Mouse (Mus musculus): ENCODE measurements around the gene Trim3. TPM values are rescaled to one million over a fixed set of nuclear protein-coding genes. Genes with fewer than 3 reads are reported as not detected.

Gene Trim3
- total and polyA plus RNA-seq, 2 experiments from 2014 or later, result 18.1 to 56.5 TPM

GRCm38 (mm10) chr7:105619701-105620100 lies 13.7 kb downstream of the Trim3 start:
- H3K4me3 ChIP-seq (ENCODE audit: low read depth, low read length), result no peak overlapping the region
- no peak for DNase-seq (ENCODE audit: low spot score)
- H3K27ac ChIP-seq (ENCODE audit: low read depth), result no peak overlapping the region
- TF ChIP-seq CTCF (IDR thresholded peaks at IDR 0.05; ENCODE audit: low read depth), result no peak
- no peak for TF ChIP-seq EP300 (IDR thresholded peaks at IDR 0.05; ENCODE audit: low read depth)
- H3K36me3 ChIP-seq (replicated peaks; ENCODE audit: control insufficient read depth, insufficient read depth, low read length), result peaks cover 83% of the 10 kb centered on the region
- no peaks in the 10 kb centered on the region for H3K27me3 ChIP-seq (ENCODE audit: control insufficient read depth, insufficient read depth, low read length)
- 0 out of 2 replicates have a peak, but pooled peaks cover 7% of the 10 kb centered on the region for H3K4me1 ChIP-seq (ENCODE audit: control insufficient read depth, insufficient read depth)
- no peak overlapping the region for H3K9ac ChIP-seq (replicated peaks; ENCODE audit: low read depth, low read length)
- no peak for ATAC-seq (ENCODE audit: insufficient read depth, low read depth)
- no peak overlapping the region for H3K4me2 ChIP-seq (ENCODE audit: low read depth, low read length)
- WGBS, result 88% methylated on average over 3 of the region's 3 CpGs
- H3K9me3 ChIP-seq (replicated peaks; ENCODE audit: control insufficient read depth, low read length), result no peaks in the 10 kb centered on the region

GRCm38 (mm10) chr7:105617810-105618209 lies 15.6 kb downstream of the Trim3 start:
- peaks cover 84% of the 10 kb centered on the region for H3K36me3 ChIP-seq (replicated peaks; ENCODE audit: control insufficient read depth, insufficient read depth, low read length)
- WGBS, result 95% methylated on average over 22 of the region's 22 CpGs
- no peaks in the 10 kb centered on the region for H3K9me3 ChIP-seq (replicated peaks; ENCODE audit: control insufficient read depth, low read length)
- no peak overlapping the region for H3K4me3 ChIP-seq (ENCODE audit: low read depth, low read length)
- no peak overlapping the region for H3K9ac ChIP-seq (replicated peaks; ENCODE audit: low read depth, low read length)
- no peaks in the 10 kb centered on the region for H3K27me3 ChIP-seq (ENCODE audit: control insufficient read depth, insufficient read depth, low read length)
- no peak for ATAC-seq (ENCODE audit: insufficient read depth, low read depth)
- H3K4me2 ChIP-seq (ENCODE audit: low read depth, low read length), result no peak overlapping the region
- no peak overlapping the region for H3K27ac ChIP-seq (ENCODE audit: low read depth)
- H3K4me1 ChIP-seq (ENCODE audit: control insufficient read depth, insufficient read depth), result 0 out of 2 replicates have a peak, but pooled peaks cover 7% of the 10 kb centered on the region
- DNase-seq (ENCODE audit: low spot score), result no peak
- TF ChIP-seq EP300 (IDR thresholded peaks at IDR 0.05; ENCODE audit: low read depth) (no peak), CTCF (IDR thresholded peaks at IDR 0.05; ENCODE audit: low read depth) (no peak)

- ATAC-seq (ENCODE audit: insufficient read depth, low read depth) (peak; percentile 71; the same call in 1 of the 2 replicates), DNase-seq (ENCODE audit: low spot score) (no peak)
- peak overlapping the region; percentile 15; the same call in 1 of the 2 replicates for H3K27ac ChIP-seq (ENCODE audit: low read depth)
- H3K9ac ChIP-seq (replicated peaks; ENCODE audit: low read depth, low read length), result no peak overlapping the region
- H3K36me3 ChIP-seq (replicated peaks; ENCODE audit: control insufficient read depth, insufficient read depth, low read length), result peaks cover 92% of the 10 kb centered on the region
- no peak overlapping the region for H3K4me3 ChIP-seq (ENCODE audit: low read depth, low read length)
- TF ChIP-seq EP300 (IDR thresholded peaks at IDR 0.05; ENCODE audit: low read depth), result no peak
- no peak for TF ChIP-seq CTCF (IDR thresholded peaks at IDR 0.05; ENCODE audit: low read depth)
- 51% methylated on average over 6 of the region's 6 CpGs for WGBS
- 0 out of 2 replicates have a peak, but pooled peaks cover 7% of the 10 kb centered on the region for H3K4me1 ChIP-seq (ENCODE audit: control insufficient read depth, insufficient read depth)
- no peak overlapping the region for H3K4me2 ChIP-seq (ENCODE audit: low read depth, low read length)
- H3K9me3 ChIP-seq (replicated peaks; ENCODE audit: control insufficient read depth, low read length), result no peaks in the 10 kb centered on the region
- H3K27me3 ChIP-seq (ENCODE audit: control insufficient read depth, insufficient read depth, low read length), result no peaks in the 10 kb centered on the region
These were observed 16.8 kb downstream of the Trim3 start for GRCm38 (mm10) chr7:105616561-105616960.

DNA sequence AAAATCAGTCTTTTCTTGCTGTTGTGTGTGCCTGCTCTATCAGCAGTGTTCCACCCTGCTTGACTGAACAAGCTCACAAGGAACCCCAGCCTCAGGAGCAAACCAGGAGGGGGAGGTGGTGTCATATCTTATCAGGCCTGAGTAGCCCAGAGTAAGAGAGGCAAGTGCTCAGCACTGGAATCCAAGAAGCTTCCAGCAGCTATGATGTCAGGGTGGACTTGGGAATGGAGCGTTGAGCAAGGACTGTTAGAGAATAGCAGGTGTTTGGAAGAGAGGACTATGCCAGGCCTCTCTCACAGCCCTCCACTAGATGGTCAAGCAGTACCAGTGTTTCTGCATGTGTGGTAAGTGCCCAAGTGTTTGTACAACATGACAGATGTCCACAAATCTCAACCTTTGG lies 17.7 kb downstream of the Trim3 start:
- no peaks in the 10 kb centered on the region for H3K9me3 ChIP-seq (replicated peaks; ENCODE audit: control insufficient read depth, low read length)
- H3K36me3 ChIP-seq (replicated peaks; ENCODE audit: control insufficient read depth, insufficient read depth, low read length), result peaks cover 92% of the 10 kb centered on the region
- H3K4me3 ChIP-seq (ENCODE audit: low read depth, low read length), result no peak overlapping the region
- no peak overlapping the region for H3K4me2 ChIP-seq (ENCODE audit: low read depth, low read length)
- 48% methylated on average over 1 of the region's 1 CpGs for WGBS
- no peak overlapping the region for H3K27ac ChIP-seq (ENCODE audit: low read depth)
- H3K4me1 ChIP-seq (ENCODE audit: control insufficient read depth, insufficient read depth), result 0 out of 2 replicates have a peak, but pooled peaks cover 7% of the 10 kb centered on the region
- ATAC-seq (ENCODE audit: insufficient read depth, low read depth) (no peak), DNase-seq (ENCODE audit: low spot score) (no peak)
- H3K27me3 ChIP-seq (ENCODE audit: control insufficient read depth, insufficient read depth, low read length), result no peaks in the 10 kb centered on the region
- TF ChIP-seq EP300 (IDR thresholded peaks at IDR 0.05; ENCODE audit: low read depth) (no peak), CTCF (IDR thresholded peaks at IDR 0.05; ENCODE audit: low read depth) (no peak)
- H3K9ac ChIP-seq (replicated peaks; ENCODE audit: low read depth, low read length), result no peak overlapping the region

DNA sequence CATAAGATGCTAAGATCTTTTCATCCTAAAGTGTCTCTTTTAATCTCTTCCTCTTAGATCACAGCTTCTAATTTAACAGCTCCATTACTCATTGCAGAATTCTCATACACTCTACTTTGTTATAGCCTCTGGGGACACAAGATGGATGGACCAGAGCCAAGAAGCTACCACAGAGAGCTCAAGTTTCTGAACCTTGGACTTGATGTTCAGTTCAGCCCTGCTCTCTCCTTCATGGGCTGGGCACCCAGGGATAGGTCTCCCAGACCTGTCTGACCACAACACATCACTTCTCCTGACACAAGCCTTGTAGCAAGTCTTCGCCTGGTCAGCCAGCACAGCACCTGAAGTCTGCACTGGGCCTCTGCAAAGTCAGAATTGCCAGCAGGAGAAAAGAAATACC lies 19.0 kb downstream of the Trim3 start:
- Histone ChIP-seq H3K36me3 (replicated peaks; ENCODE audit: control insufficient read depth, insufficient read depth, low read length) (peaks cover 95% of the 10 kb centered on the region), H3K4me2 (ENCODE audit: low read depth, low read length) (no peak overlapping the region), H3K4me1 (ENCODE audit: control insufficient read depth, insufficient read depth) (0 out of 2 replicates have a peak, but pooled peaks cover 7% of the 10 kb centered on the region), H3K4me3 (ENCODE audit: low read depth, low read length) (no peak overlapping the region), H3K9ac (replicated peaks; ENCODE audit: low read depth, low read length) (no peak overlapping the region), H3K9me3 (replicated peaks; ENCODE audit: control insufficient read depth, low read length) (no peaks in the 10 kb centered on the region), H3K27me3 (ENCODE audit: control insufficient read depth, insufficient read depth, low read length) (no peaks in the 10 kb centered on the region), H3K27ac (ENCODE audit: low read depth) (no peak overlapping the region)
- WGBS, result 100% methylated on average over 1 of the region's 1 CpGs
- no peak for ATAC-seq (ENCODE audit: insufficient read depth, low read depth)
- TF ChIP-seq EP300 (IDR thresholded peaks at IDR 0.05; ENCODE audit: low read depth), result no peak
- no peak for TF ChIP-seq CTCF (IDR thresholded peaks at IDR 0.05; ENCODE audit: low read depth)
- DNase-seq (ENCODE audit: low spot score), result no peak

DNA sequence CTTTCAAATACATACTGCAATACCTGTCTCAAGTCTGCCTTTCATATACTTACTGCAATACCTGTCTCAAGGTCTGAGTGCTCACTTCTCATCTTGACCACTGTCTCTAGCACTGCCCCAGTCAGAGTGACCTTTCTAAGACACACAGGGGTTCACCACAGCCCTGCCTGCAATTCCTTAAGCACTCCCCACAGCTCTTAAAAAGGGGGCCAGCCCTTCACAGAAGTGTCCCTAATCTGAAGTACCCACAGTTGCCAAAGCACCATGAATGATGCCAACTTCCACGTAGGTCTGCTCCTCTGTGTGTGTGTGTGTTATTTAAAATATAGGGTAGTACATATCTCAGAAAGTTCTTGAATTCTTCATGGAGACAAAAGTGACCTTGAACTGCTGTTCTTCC lies 21.6 kb downstream of the Trim3 start:
- Histone ChIP-seq H3K27me3 (ENCODE audit: control insufficient read depth, insufficient read depth, low read length) (no peaks in the 10 kb centered on the region), H3K9me3 (replicated peaks; ENCODE audit: control insufficient read depth, low read length) (no peaks in the 10 kb centered on the region), H3K4me1 (ENCODE audit: control insufficient read depth, insufficient read depth) (0 out of 2 replicates have a peak, but pooled peaks cover 7% of the 10 kb centered on the region), H3K4me2 (ENCODE audit: low read depth, low read length) (no peak overlapping the region), H3K36me3 (replicated peaks; ENCODE audit: control insufficient read depth, insufficient read depth, low read length) (peaks cover 69% of the 10 kb centered on the region), H3K27ac (ENCODE audit: low read depth) (no peak overlapping the region), H3K9ac (replicated peaks; ENCODE audit: low read depth, low read length) (no peak overlapping the region), H3K4me3 (ENCODE audit: low read depth, low read length) (no peak overlapping the region)
- no peak for ATAC-seq (ENCODE audit: insufficient read depth, low read depth)
- 66% methylated on average over 1 of the region's 1 CpGs for WGBS
- no peak for DNase-seq (ENCODE audit: low spot score)
- TF ChIP-seq CTCF (IDR thresholded peaks at IDR 0.05; ENCODE audit: low read depth), result no peak
- no peak for TF ChIP-seq EP300 (IDR thresholded peaks at IDR 0.05; ENCODE audit: low read depth)

All from heart, postnatal 0 days (tissue).